Mouse (Mus musculus) R1 (cell line): ENCODE measurements around the gene Ager.

Experiments used
- DNase-seq: peaks from one replicate; pipeline ENCODE4 v3.0.0-alpha.2; 2018; ENCODE audit warnings: low read depth, low spot score

Ager gene

DNA sequence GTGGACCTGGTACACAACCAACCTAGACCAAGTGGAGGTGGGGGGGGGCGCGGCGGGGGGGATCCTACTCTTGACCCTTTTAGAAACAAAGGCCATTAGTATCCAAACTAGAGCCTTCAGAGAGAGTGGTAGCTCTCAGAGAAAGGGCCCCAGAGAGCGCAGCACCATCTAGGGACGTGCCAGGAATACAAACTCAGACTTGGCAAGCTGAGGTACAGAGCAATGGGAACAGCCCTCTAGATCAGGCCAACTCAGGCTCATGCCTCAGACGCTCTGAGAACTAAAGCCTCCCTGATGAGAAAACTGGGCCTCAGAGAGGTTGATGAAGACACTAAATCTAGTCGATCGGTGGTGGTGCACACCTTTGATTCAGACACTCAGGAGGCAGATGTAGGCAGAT lies 12.5 kb upstream of the Ager start:
- no peak for DNase-seq

DNA sequence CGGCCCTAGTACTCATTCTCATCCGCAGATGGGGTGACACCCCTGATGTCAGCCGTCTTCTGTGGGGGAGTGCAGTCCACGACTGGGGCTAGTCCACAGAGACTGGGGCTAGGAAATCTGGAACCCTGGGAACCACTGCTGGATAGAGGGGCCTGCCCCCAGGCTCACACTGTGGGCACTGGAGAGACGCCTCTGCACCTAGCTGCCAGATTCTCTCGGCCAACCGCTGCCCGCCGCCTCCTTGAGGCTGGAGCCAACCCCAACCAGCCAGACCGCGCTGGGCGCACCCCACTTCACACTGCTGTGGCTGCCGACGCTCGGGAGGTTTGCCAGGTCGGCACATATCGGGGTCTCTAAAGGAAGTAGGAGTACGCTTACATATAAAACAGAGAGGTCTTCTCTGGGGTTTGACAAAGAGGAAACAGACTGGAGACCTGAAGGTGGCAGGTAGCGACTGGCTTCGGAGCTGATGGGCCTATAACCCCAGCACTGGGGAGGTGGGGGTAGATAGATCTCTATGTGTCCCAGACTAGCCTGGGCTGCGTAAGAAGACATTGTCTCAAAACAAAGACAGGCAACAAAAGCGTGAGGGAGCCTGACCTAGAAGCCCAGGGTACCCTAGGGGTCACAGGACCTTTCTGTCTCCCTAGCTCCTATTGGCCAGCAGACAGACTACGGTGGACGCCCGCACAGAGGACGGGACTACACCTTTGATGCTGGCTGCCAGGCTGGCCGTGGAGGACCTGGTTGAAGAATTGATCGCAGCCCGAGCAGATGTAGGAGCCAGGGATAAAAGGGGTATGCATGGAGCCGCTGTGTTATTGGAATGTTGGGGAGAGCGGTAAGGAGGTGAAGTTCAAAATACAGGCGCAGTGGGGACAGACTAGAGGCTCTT lies 11.5 kb upstream of the Ager start:
- DNase-seq = peak; percentile 31

DNA sequence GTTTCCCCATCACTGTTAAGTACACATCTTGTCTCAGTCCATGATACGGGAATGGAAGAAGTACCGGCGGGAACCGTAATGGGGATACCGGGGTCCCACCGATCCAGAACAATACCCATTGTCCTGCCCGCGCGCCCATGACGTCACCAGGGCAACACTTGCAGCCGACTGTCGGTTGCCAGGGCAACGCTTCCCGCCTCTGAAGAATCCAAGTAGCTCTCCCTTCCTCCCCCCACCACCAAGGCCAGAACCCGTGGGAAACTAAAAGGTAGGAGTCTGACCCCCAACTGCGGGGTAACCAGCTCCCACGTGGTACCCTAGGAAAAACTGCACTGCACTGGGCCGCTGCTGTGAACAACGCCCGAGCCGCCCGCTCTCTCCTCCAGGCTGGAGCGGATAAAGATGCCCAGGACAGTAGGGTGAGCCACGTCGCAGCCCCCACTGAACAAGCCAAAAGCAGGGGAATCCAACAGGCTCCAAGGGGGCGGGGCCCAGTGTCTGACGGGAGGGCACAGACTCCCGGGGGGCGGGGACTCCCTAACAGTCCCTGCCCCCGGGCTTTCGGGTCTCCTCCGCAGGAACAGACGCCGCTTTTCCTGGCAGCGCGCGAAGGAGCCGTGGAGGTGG lies 10.8 kb upstream of the Ager start:
- peak; percentile 97 for DNase-seq

- DNase-seq = peak; percentile 92
Measured at GRCm38 (mm10) chr17:34587423-34587811, 10.2 kb upstream of the Ager start.

GRCm38 (mm10) chr17:34587814-34588213 lies 9.8 kb upstream of the Ager start:
- DNase-seq = no peak

DNA sequence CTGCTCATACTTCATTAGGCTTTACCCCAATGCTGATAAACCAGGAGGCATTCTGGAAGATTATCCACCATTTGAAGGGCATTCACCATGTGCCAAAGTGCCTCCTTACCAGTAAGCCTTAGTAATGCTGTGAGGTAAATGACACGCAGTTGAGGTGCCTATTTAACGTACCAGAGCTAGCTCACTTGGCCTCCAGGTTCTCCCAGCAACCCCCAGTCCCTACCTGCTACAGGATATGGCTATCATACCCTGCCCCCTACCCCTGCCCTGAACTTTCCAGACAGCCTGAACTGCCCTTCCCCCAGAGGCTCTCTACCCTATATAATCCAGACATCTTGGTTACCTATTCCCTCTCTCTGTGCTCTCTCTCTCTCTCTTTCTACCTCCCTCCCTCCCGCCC lies 8.9 kb upstream of the Ager start:
- no peak for DNase-seq

GRCm38 (mm10) chr17:34589206-34589605 lies 8.5 kb upstream of the Ager start:
- no peak for DNase-seq

DNA sequence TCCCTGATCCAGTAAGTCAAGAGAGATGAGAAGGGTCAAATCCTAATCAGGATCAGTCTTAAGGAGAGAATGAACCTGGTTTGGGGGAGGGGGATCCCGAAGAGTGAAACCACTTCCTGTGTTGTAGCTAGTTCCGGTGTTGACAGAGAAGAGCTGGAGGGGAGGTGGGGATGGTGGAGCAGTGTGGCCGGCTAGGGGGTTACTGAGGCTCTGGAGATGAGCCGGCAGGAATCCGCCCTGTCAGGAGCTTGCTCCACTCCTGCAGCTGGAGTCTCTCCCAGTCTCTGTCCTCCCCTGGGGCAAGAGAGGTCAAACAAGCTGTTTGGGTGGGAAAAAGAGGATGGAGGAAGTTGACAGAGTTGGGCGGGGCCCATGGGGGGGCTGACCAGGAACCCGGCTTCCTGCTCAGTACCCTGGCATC lies 8.0 kb upstream of the Ager start, which contains the start of gene Gpsm3:
TSS of gene Gpsm3 (plus strand) at position 126 of the 421 bp plus-strand sequence.
- peak; percentile 68 for DNase-seq

DNA sequence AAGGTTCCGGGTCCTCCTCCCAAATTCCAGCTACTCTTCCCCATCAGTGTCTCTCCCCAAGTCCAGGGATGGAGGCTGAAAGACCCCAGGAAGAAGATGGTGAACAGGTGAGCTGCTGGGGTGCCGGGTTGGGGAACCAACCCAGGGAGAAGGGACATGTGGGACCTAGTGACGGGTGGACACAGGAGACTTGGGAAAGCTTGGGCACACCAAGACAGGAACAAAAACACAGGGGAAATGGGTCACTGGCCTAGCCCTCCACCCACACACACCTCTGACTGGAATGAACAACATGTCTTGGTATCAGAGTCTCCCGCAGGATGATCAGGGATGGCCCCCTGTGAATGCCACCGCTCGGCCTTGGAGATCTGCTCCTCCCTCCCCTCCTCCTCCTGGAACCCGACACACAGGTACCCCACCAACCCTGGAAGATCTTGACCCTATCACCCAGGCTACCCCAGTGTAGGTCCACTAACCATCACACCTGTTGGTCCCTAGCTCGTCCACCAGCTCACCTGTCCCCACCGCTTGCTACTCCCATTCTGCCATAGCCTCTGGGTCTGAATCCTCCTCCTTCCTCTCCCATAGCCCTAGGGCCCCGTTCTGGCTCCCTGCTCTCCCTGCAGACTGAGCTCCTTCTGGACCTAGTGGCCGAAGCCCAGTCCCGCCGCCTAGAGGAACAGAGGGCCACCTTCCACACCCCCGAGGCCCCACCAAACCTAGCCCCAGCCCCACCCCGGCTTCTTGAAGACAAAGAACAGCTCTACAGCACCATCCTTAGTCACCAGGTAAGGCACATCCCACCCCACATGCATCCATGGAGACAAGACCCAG lies 7.3 kb upstream of the Ager start:
- DNase-seq = no peak

DNA sequence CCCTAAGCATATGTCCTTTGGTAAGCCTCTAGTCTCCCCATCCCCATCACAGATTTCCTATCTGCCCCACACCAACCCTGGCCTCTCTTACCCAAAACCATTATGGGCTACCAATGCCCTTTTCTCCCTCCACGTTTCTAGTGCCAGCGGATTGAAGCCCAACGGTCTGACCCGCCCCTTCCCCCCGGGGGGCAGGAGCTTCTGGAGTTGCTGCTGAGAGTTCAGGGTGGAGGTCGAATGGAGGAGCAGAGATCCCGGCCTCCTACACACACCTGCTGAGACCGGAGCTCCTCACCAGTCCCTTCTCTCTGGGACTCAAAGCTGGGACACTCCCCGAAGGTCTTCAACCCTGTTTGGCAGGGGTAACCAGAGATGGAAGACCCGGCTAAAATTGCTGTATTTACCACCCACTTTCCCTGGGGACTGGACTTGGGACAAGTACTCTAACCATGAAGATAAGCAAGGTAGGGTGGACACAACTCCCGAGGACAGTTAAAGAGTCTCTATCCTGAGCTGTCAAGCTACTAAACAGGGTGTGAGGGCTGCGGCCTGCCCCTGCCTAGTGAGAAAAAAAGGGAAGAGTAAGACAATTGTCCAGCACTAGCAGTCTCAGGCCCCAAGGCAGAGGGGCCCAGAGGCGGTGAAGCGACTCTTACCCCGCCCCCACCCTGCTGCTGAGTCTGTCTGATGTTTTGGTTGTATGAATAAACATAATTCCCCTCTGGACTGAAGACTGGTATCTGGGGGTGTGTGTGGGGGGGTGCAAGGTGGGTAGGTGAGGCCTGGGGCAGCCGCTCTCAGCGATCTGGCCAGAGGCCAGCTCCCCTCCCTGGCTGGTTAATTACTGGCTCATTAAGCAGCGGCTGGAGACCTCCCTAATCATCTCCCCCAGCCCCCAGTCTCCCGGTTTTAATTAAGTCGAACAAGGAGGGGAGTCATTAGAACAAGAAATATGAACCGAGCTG lies 6.4 kb upstream of the Ager start, which contains the start of gene Pbx2:
TSS of gene Pbx2 (plus strand) at position 238 of the 965 bp plus-strand sequence.
- DNase-seq = peak; percentile 41

DNA sequence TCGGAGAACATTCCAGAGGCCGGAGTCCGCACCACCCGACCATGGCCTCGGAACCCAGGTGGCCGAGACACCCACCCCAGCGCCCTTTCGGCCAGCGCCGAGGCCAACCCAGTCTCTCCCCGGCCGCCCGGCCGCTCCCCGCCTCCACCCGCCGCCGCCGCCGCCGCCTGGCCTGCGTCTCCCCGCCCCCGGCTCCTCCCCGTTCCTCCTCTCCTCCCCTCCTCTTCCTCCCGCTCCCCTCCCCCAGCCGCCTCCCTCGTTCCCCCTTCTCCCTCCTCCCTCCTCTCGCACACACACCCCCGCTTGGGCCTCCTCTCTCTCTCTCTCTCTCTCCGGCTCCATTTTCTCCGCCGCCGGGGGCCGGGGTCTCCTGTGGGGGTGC lies 5.7 kb upstream of the Ager start:
- DNase-seq = peak; percentile 85

GRCm38 (mm10) chr17:34592581-34593549 lies 4.8 kb upstream of the Ager start:
- peak; percentile 79 for DNase-seq

DNA sequence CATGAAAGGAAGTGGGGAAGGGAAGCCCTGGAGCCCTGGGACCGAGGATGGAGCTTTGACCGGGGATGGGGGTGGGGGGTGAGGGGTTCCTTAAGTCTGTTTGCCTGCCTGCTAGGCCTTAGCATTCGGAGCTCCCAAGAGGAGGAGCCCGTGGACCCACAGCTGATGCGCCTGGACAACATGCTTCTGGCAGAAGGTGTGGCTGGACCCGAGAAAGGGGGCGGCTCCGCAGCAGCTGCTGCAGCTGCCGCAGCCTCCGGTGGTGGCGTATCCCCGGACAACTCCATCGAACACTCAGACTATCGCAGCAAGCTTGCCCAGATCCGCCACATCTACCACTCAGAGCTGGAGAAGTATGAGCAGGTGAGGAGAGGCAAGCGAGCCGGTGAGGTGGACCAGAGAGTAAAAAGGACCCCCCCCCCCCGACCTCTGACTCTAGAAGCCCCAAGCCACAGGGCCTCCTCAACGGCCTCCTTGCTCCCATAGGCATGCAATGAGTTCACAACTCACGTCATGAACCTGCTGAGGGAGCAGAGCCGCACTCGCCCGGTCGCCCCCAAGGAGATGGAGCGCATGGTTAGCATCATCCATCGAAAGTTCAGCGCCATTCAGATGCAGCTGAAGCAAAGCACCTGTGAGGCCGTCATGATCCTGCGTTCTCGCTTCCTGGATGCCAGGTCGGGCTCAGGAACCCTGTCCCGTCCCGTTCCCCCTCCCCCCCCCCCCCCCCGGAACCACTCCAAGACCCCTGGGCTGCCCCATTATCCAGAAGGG lies 3.7 kb upstream of the Ager start:
- peak; percentile 38 for DNase-seq

DNA sequence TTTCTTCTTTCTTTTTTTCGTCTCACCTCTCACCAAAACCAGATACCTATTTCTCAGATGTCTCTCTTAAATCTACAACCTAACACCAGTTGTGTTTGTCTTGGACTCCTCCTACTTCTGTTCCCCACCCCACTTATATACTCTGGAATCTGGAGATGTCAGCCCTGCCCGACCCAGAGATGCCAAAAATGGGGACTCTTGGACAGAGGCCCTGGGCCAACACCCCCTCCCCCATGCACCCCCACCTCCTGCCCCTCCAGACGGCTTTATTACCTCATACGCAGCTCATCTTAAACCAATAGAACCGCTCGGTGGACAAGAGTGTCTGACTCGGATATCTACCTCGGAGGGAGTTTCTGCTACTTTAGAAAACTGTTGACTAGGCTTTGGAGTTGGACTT lies 1.6 kb upstream of the Ager start:
- DNase-seq = no peak

- no peak for DNase-seq
Measured at GRCm38 (mm10) chr17:34599891-34600290, 2.2 kb downstream of the Ager start.

GRCm38 (mm10) chr17:34601796-34602195 lies 4.1 kb downstream of the Ager start:
- no peak for DNase-seq

DNA sequence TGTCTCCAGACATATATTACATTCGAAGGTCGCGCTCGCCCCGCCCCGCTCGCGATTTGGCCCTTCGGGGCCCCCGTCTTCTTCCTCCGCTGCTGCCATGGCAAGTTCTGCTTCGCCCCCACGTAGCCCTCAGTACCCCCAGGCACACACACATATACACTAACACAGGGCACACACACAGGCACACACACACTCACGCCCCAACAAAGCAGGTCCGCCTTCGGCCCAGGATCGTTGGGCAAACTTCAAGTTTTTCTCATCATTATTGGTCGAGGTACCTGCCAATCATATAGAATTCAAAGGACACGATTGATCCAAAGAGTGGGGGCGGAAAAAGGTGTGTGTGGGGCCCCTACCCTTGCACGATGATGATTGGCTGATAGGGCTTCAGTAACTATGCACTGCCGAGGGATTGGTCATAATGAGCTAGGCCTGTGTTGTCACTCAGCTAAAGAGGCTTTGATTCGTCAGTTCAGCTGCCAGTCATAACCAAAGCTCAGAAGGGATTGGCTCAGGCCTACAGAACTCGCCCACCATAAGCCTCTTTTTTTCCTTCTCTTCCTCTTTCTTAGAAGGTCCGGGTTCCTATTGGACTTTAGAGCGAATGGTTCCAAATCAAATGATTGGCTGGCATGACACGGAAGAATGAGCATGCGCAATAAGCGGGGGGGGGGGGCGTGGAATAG lies 5.9 kb downstream of the Ager start, which contains the start of gene Rnf5:
TSS of gene Rnf5 (minus strand) at position 316 of the 686 bp plus-strand sequence.
- DNase-seq = peak; percentile 100

GRCm38 (mm10) chr17:34604061-34604508 lies 6.4 kb downstream of the Ager start, which contains the start of gene Agpat1:
Agpat1 (plus strand) TSS chr17:34604262.
- DNase-seq = peak; percentile 100
